Mouse (Mus musculus) cerebellum, adult 2 months (tissue): ENCODE results near the gene U2surp. TPM values are rescaled to one million over a fixed set of nuclear protein-coding genes. Genes with fewer than 3 reads are reported as not detected.

ENCODE experiments used
- DNase-seq, 2 experiments: peaks; one replicate each; pipeline ENCODE4 v3.0.0; 2021
- H3K27ac ChIP-seq: fragments of 200-500 bp; 2 replicates; pipeline ENCODE4 v1.5.1; 2012; ENCODE audit warnings: low read length, control low read depth, inconsistent platforms; ENCODE audit not compliant: insufficient read depth
- H3K27me3 ChIP-seq: fragments of 200-500 bp; 2 replicates; pipeline ENCODE4 v1.6.1; 2012; ENCODE audit warnings: inconsistent platforms, mild to moderate bottlenecking, low read length, moderate library complexity; ENCODE audit not compliant: control insufficient read depth, insufficient read depth
- H3K4me1 ChIP-seq: fragments of 200-500 bp; 2 replicates; pipeline ENCODE4 v1.6.1; 2011; ENCODE audit warnings: low read length; ENCODE audit not compliant: control insufficient read depth, insufficient read depth
- H3K4me3 ChIP-seq: fragments of 200-500 bp; replicated peaks from 2 replicates; pipeline ENCODE3; 2011; ENCODE audit warnings: mild to moderate bottlenecking, low read depth, low read length, control low read depth; ENCODE audit not compliant: insufficient read depth
- CTCF ChIP-seq: fragments of 200-500 bp; IDR thresholded peaks from 2 replicates; pipeline ENCODE4 v1.5.1; 2011; ENCODE audit warnings: low read depth, mild to moderate bottlenecking, control low read depth, low read length, moderate library complexity, borderline replicate concordance; ENCODE audit not compliant: insufficient read depth
- POLR2A ChIP-seq: fragments of 200-500 bp; IDR thresholded peaks from 2 replicates; pipeline ENCODE4 v1.6.1; 2011; ENCODE audit warnings: low read length, control low read depth, borderline replicate concordance; ENCODE audit not compliant: insufficient read depth
- WGBS: fragments of 180-500 bp; shearing (Covaris S2); methylation state at CpG from one replicate; pipeline ENCODE4 v1.1.7; 2018; 5-methylcytosine and 5-hydroxymethylcytosine counted together
- polyA plus RNA-seq: library from polyadenylated mRNA; depleted of rRNA; stranded (reverse); fragments of >200 nt; gene quantifications from 2 replicates; pipeline ENCODE4 v1.2.3, GENCODE M21; 2012

The U2surp gene
- polyA plus RNA-seq, 1 experiment, result 28.4 TPM

DNA sequence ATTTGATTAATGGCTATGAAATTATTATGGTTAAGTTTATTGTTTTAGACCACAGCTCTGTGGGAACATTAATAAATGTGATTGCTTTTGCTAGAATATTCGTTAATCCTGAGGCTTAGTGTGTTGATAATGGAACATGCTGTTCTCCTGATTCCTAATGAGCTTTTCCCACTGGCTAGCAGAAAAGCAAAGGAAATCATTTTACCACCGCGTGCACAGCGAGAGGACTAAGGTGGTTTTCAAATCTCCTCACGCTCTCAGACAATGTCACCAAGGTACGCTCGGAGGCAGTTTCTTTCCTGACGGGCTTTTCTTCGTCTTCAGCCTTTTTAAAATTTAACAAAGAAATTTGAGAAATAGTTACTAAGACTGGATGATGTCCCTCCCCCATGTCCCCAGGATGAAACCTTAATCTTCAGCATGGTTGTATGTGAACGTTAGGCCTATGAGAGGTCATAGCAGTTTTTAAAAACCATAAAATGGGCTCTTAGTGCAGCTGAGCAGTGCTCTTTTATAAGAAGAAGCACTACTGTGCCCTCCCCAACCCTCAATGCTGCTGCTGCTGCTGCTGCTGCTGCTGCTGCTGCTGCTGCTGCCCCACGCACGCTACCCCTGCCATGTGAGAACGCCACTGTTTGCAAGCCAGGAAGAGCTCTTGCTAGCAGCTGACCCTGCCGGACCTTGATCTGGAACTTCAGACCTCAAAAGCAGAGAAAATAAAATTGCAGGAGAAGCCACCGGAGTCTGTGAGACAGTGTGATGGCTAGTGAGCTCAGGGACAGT, 30.0 kb upstream of the U2surp start:
- Histone ChIP-seq H3K27me3 (no peaks in the 10 kb centered on the region), H3K4me3 (no peak overlapping the region), H3K27ac (no peak overlapping the region), H3K4me1 (no peaks in the 10 kb centered on the region)
- DNase-seq, result no peak
- no peak for TF ChIP-seq CTCF
- TF ChIP-seq POLR2A, result no peak
- 85% methylated on average over 15 of the region's 15 CpGs for WGBS

DNA sequence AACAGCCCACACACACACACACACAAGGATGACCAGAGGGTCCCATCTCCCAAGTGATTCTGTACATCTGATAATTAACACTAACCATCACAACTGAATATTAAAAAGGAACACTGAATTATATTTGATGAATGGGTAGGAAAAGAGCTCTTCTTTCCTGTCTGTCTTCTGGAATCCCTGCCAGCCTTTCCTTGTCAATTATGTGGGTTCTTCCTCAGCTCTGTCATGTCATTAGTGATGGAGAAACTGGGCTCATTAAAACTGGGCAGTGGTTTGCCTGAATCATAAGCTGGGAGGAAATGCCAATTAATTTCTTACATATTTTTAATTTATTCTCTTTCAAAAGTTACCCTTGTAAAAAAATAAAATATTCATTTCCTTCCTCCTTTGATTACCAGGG, 29.4 kb upstream of the U2surp start:
- no peak overlapping the region for H3K4me3 ChIP-seq
- DNase-seq, result no peak
- no peak overlapping the region for H3K27ac ChIP-seq
- TF ChIP-seq POLR2A, result no peak
- no peak for TF ChIP-seq CTCF
- H3K27me3 ChIP-seq, result no peaks in the 10 kb centered on the region
- no peaks in the 10 kb centered on the region for H3K4me1 ChIP-seq

DNA sequence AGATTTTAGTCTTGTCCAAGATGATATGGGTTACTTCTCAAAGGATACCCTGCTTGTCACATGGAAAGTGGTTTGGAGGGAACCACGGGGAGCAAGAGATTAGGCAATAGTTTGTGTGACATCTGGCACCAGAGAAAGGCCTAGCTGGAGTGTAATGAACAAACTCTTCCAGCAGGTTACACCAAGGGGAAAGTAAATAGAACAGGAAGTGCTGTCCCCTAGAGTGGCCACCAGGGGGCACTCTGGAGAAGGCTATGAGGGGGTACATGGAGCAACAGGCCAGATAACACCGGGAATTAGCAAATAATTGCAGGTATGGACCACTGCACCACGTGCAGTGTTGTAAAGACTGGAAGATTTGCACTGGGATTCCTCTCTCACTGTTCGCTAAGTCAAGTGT, 28.7 kb upstream of the U2surp start:
- TF ChIP-seq POLR2A, result no peak
- TF ChIP-seq CTCF, result peak; percentile 65
- Histone ChIP-seq H3K4me3 (no peak overlapping the region), H3K27me3 (no peaks in the 10 kb centered on the region), H3K4me1 (no peaks in the 10 kb centered on the region), H3K27ac (no peak overlapping the region)
- peak; percentile 61 to 64 for DNase-seq
- WGBS, result 48% methylated on average over 4 of the region's 4 CpGs

DNA sequence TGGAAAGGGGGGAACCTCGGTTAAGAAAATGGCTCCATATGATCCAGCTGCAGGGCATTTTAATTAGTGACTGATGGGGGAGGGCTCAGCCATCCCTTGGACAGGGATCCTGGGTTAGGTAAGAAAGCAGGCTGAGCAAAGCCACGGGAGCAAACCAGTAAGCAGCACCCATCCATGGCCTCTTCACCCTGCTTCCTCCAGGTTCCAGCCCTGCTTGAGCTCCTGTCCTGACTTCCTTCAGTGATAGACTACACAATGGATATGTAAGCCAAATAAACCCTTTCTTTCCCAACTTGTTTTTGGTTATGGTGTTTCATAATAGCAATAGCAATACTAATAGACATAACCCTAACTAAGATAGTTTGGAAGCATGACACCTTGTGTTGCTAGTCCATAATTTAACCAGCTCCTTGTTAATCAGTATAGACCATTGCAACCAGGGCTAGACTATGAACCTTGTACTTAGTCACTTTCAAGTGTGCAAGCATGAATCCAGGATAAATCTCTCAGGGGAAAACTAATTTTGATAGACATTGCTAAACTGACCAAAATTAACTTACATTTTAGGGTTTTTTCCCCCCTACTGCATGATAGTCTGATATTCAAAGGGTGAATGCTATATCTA, 27.5 kb upstream of the U2surp start:
- TF ChIP-seq CTCF, result no peak
- TF ChIP-seq POLR2A, result no peak
- no peaks in the 10 kb centered on the region for H3K27me3 ChIP-seq

DNA sequence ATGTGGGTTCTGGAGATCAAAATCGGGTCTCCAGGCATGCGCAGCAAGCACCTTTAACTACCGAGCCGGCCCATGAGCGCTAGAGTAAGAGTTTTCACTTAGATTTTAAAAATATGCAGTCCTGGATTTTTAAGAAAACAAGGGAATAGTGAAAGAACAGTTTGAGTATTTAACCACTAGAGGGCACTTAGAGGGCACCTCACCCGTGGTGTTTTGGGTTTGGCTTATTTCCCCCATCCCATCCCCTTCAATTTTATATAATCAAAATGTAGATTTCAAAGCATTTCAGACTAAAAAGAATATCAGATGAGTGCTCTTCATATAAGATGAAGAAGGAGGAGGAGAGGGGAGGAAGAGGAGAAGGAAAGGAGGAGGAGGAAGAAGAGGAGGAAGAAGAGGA, 22.0 kb upstream of the U2surp start:
- peaks cover 3% of the 10 kb centered on the region; the same call in 1 of the 2 replicates for H3K4me1 ChIP-seq
- TF ChIP-seq POLR2A (no peak), CTCF (peak; percentile 48; the same call in 1 of the 2 replicates)
- no peak for DNase-seq

More for the DNA sequence above, 27.5 kb upstream of the U2surp start:
- Histone ChIP-seq H3K4me3 (no peak overlapping the region), H3K4me1 (no peaks in the 10 kb centered on the region), H3K27ac (no peak overlapping the region)
- 65% methylated on average over 2 of the region's 2 CpGs for WGBS
- no peak for DNase-seq

DNA sequence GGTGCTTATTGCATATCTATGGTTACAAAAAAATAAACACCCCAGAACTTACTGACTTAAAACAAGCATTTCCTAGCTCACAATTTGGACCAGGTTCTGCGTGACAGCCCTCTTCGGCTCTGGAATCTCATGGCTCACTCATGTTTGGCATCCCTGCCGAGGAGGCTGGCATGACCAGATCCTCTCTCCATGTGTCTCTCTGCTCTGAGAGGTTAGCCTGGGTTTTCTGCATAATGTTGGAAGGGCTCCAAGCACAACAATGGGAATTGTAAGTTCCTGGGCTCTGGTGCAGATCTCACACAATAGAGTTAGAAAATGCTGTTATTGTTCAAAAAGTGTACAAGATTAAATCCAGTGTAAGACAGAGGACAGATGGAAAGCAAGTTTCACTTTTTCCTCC, 19.3 kb upstream of the U2surp start:
- H3K4me3 ChIP-seq, result no peak overlapping the region
- H3K4me1 ChIP-seq, result peaks cover 8% of the 10 kb centered on the region
- peak; percentile 71 to 86 for DNase-seq
- no peaks in the 10 kb centered on the region for H3K27me3 ChIP-seq
- no peak overlapping the region for H3K27ac ChIP-seq
- WGBS, result 0% methylated on average over 3 of the region's 3 CpGs
- TF ChIP-seq CTCF, result no peak
- no peak for TF ChIP-seq POLR2A

More for the DNA sequence above, 22.0 kb upstream of the U2surp start:
- 39% methylated on average over 6 of the region's 6 CpGs for WGBS
- H3K27me3 ChIP-seq, result no peaks in the 10 kb centered on the region
- H3K4me3 ChIP-seq, result no peak overlapping the region
- no peak overlapping the region for H3K27ac ChIP-seq

DNA sequence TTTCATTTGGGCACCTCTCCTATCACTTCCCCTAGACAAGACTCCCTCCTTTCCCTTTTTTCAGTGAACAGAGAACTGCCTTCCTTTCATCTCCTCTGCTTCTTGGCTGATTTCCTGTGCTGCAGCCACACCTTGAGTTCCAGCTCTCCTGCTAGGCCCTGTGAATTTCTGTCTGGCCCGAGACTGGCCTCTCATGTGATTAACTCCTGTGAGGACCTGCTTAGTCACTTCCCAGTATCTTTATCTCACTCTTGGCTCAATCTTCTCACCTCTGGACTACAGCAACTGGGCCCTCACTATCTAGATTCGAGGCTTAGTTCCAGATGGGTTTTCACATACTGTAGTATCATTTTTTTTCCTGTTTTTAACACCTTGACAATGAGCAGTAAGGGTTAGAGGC, 15.9 kb upstream of the U2surp start:
- Histone ChIP-seq H3K4me3 (no peak overlapping the region), H3K27ac (no peak overlapping the region), H3K27me3 (no peaks in the 10 kb centered on the region), H3K4me1 (peaks cover 13% of the 10 kb centered on the region)
- TF ChIP-seq CTCF (no peak), POLR2A (no peak)
- WGBS, result 12% methylated on average over 2 of the region's 2 CpGs
- DNase-seq, result peak in 1 of 2 experiments; percentile 57

DNA sequence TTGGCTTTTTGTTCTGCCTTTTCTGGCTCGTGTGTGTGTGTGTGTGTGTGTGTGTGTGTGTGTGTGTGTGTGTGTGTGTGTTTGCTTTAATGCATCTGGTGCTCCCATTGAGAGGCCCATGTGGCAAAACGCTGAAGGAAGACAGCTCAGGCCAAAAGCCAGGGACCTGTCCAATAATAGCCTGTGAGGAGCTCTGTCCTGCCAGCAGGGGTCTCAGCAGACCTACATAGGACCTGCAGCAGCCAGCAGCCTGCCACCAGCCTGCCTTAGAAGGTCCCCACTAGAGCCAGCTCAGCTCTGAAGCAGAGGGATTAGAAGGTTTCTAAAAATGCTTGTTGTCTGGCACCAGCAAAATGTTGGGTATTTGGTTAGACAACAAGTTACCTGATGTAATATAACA, 14.2 kb upstream of the U2surp start:
- DNase-seq, result peak; percentile 89 to 97
- Histone ChIP-seq H3K4me3 (no peak overlapping the region), H3K27ac (peak overlapping the region; percentile 58; the same call in 1 of the 2 replicates), H3K4me1 (peaks cover 13% of the 10 kb centered on the region), H3K27me3 (no peaks in the 10 kb centered on the region)
- TF ChIP-seq POLR2A (peak; percentile 22; the same call in 1 of the 2 replicates), CTCF (peak; percentile 44; the same call in 1 of the 2 replicates)
- 3% methylated on average over 2 of the region's 2 CpGs for WGBS
